Mouse (Mus musculus): ENCODE results near the gene Fbxo8.

Fbxo8 gene

DNA sequence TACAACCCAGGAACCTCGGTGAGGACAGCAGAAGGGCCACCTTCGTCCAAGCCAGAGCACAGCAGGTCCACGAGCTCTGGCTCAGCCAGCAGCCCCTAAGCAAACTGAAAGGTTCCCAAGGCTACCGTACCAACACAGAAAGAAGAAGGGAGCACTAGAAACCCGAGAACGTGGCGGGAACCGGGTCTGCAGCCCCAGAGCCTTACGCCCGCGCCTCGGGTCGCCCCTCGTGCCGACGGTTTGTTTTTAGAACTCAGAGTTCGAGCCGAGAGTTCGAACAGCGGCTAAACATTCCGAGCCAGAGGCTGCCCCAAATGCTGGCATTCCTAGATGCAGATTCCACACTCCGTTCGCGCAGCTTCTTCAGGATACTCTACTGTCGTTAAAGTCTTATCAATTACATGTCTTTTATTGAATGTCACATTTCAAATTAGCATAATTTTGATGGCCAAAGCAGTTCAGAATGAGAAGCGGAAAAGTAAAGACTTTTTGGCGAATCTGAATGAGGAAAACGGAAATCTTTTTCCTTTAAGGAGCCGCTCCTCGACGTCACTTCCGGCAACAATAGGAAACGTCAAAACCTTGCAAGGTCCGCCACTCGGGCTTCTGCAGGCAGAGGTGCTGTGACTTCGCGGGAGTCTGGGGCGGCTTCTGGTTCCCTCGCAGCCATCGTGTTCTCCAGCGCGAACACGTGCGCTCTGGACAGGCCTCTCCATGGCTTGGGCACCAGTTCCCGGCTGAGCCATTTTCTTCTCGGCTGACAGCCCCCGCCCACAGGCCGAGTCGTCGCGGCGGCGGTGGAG, at the start of gene Fbxo8, which contains the start of gene Cep44:
TSS of gene Fbxo8 (plus strand) at position 533 of the 803 bp plus-strand sequence.
TSS of gene Cep44 (minus strand) at position 490 of the 803 bp plus-strand sequence.
- DNase-seq: peak; percentile 79 to 85

DNA sequence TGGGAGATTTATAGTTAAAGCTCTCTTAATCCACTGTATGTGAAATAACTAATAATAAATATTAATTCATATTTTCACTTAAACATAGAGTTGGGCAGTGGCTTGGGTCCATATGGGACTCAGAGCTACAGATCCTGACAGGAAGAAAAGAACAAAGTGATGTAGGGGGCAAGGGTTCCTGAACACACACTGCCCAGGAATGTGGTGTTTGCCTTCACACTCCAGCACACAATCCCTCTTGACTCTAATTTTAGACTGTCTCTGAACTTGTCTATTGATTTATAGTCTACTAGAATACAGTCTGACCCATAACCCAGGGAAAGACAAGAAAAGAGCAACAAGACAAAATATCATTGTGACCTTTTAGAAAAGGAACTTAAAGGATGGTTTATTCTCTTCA, 49.0 kb upstream of the Fbxo8 start:
- DNase-seq: no peak

DNA sequence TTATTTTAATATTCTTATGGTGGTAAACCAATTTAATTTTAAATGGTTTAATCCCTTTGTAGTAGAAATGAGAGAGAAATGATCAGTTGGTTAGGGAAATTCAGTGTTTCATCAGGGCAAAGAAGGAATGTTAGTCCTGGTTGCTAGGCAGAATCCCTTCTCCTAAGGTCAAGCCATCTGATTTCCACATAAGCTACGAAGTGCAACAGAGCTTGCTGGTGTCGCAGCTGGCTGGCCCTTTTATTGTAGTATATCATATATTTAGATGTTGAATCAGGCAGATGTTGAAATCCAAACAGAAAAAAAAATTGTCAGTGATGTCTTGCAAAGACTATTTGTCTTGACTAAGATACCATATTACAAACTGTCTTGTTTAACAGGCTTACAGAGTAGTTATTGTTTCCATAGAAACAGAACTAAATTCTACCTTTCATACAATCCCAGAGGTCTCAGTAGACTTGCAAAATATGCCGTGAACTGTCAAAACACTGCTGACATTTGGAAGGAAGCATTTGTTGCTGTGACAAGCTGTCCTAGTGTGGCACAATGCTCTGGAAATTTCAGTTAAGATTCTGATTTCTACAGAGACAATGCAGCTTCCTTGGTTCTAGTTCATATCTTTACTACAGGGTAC, 42.5 kb upstream of the Fbxo8 start:
- DNase-seq: no peak

DNA sequence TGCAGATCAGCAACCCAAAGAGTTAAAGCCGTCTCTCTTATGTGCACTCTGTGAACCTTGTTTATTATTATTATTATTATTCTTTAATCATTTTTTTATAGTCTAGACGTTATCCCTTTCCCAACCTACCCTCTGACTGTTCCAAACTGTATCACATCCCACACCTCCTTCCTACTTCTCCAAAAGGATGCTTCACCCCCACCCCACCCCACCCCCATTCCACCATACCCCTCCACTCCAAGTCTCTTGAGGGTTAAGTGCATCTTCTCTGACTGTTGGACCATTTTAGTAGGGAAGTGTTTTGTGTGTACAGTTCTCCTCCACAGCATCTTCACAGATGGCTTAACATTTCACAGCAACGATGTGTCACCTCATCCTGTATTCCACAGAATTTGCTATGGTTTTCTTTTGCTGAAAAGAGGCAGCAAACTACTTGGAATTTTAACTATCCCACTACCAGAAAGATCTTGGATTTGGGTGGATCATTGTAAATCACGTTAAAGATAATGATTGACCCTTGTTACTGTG, 41.9 kb upstream of the Fbxo8 start:
- no peak for DNase-seq

DNA sequence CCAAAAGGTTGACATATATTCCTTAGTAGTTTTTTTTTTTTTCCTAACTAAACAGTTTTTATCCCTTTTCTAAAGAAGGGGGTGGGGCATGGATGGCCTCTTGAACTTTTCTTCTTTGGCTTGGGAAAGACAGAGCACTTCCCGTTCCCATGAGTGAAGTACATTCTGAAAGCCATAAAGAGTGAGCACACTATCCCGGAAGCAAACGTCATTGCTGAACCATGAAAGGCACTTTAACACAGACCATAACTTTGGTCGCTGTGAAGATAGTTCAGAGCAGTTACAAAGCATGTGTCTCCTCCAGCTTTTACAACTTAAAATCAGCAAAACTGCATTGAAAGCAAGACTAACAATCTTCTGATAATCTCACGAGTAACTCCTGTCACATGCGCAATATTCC, 32.0 kb upstream of the Fbxo8 start:
- no peak for DNase-seq

DNA sequence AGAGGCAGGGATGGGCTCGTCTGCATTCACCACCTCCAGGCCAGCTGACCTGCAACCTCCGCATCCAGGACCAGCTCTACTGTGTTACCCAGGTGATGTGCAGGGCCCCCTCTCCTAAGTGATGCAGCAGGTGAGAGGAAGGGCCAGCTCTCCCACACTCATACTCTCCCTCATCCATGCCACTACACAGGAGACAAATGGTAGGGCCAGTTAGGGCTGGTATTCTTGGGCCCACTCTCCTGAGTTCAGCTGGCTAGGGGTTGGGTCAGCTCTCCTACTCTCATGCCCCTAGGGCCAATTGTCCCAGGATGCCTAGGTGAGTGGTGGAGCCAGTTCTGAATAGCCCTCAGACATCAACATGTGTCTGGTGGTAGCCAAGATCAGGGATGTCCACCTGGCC, 30.6 kb upstream of the Fbxo8 start:
- no peak for DNase-seq

DNA sequence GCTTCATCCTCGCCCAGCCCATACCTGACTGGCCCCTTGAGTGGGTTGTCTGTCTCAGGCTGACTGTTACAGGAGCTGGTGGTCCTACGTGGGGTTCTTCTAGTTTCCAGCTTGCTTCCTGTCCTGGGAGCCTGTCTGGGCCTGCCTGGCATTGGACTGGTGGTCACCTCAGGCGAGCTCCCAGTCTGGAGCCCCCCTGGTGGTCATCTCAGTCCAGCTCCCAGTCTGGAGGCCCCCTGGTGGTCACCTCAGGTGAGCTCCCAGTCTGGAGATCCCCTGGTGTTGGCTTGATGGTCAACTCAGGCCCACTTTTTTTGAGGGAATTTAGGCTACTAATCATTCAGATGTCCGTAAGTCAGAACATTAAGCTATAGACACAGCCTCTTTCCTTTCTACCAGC, 29.8 kb upstream of the Fbxo8 start:
- no peak for DNase-seq

DNA sequence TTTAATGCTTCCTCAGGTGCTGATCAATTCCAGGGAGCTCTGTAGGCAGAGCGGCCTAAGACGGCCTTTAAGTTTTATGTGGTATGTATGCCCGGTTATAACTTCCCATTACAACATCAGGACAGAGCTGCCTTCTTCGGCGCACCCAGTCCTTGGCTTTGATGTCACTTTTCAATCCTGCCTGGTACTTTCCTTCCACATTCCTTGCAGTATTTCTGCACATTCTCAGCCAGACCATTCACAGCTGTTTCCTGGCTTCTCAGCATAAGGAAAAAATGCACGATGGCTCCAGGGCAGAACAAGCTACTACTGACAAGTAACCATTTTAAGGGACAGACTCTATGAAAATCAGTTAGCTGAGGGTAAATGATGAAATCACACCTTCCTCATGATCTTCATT, 22.0 kb upstream of the Fbxo8 start:
- no peak for DNase-seq

DNA sequence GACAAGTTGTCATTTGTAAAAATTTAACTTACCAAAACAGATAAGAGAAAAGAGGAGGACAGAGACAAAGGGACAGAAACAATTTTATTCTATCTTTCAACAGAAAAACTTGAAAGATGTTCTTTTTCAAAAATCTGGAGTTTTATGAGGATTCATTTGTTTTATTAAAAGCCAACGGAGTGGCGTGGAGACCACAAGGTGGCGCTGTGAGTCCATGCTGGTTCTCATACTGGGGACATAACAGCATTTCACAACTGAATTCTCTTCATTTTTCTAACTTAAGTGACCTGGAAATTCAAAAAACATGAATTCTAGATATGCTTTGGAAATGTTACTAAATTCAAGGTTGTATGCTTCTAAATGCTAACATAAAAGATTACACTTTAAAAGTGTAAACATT, 20.5 kb upstream of the Fbxo8 start:
- DNase-seq: peak; percentile 47 to 69

DNA sequence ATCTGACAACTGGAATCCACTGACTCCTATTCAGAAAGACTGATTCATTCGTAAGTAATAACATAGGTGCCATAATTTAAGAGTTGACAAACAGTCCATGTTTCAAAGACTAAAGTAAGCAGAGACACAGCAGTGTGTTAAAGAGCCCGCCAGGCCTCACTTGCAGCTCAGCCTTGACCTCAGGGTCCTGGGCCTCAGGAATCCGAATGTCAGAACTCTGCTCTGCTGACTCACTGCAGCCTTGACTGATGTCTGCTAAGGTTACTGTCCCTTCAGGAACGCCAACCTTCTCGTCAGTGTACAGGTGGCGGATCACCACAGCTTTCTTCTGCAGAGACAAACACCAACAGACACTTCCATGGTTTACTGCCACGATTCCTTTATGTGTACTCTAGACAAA, 10.2 kb upstream of the Fbxo8 start:
- no peak for DNase-seq

DNA sequence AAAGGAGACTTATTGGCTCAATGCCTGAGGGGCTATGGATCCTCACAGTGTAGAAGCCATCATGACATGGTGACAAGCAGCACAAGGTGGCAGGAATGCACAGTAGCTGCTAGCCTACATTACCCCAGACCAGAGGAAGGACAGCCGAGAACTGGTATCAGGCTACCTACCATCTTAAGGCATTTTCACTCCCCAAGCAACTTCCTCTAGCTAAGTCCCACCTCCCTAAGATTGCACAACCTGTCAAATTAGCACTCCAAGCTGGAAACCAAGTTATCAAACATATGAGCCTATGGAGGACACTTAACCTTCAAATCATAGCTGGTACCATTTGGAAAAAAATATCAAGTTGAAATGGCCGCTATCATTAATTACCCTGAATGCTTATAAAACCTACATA, 3.0 kb upstream of the Fbxo8 start:
- no peak for DNase-seq

DNA sequence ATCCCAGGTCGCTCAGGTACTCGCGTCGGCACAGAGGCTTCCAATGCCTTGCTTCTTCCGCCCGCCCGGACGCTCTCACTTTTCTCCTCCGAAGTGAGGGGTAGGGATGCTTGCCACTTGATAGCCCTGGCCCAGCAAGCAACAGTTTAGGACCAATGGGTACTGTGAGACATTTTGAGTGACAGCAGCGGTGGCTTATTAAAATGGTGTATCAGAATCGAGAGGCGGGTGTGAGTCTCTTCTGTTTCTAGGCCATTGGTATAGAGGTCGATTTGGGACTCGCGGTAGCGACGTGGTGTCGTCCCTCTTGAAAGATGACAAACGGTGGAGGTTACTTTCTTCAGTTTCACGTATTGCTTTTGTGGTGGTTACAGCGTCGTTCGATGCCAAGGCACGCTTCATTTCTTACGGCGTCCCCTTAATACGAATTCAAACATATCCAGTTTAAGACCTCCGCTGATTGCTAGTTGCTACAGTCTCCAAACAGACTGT, 517 bp downstream of the Fbxo8 start:
- peak; percentile 89 to 91 for DNase-seq

DNA sequence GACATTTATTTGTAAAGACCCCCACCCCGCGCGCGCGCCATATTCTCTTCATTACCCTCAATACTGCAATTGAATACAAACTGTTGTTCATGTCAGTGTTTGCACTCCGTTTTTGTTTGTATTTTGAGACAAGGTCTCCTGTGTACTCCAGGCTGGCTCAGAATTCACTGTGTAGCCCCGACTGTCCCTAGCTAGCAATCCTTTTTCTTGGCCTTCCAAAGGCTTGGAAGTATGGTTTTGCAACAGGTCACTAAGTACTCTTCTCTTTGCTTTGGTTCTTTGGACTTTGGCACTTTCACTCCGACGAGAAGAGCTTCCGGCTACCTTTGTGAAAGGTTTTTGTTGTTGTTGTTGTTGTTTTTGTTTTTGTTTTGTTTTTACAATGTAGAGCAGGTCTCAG, 1.2 kb downstream of the Fbxo8 start:
- peak in 1 of 2 experiments; percentile 6 for DNase-seq

DNA sequence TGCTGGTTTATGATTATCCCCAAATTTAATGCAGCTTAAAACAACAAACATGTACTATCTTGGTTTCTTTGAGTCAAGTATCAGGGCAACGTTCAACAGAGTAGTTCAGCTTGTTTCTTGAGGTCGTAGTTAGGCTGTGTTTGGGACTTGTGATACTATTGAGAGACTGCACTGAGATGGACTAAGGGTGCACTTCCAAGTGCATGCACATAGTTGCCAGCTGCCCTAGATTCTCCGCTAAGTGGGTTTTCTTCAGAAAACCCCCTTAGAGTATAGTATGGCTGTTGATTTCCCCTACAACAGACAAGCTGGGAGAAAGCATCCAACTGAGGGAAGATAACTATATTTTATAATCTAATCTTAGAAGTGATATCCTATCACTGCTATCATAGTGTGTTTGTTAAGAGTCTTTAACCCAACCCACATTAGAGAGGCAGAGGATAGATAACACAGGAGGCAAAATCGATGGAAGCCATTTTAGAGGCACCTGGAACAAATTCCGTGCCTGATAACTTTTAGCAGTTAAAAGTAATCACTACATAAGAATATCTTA, 1.7 kb downstream of the Fbxo8 start:
- no peak for DNase-seq

DNA sequence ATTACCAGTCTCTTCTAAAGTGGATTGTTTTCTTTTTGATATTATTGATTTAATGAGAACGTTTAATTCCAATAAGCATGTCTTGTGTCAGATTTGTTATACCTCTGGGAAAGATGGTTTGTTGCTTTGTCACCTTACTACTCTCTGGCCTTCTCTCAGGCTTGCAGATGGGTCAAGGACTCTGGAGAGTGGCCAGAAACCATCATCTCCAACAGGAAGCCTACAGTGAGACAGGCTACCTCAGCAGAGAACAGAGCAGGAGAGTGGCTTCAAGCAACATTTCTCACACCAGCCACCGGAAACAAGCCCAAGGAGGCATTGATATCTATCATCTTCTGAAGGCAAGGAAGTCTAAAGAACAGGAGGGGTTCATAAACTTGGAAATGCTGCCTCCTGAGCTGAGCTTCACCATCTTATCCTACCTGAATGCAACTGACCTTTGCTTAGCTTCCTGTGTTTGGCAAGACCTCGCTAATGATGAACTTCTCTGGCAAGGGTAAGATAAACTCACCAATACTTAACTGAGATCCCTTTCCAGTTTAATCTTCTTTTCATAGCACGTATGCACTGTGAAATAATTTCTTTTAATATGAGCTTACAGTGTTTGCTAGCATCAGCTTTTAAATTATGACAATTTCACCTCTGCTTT, 13.6 kb downstream of the Fbxo8 start:
- no peak for DNase-seq

DNA sequence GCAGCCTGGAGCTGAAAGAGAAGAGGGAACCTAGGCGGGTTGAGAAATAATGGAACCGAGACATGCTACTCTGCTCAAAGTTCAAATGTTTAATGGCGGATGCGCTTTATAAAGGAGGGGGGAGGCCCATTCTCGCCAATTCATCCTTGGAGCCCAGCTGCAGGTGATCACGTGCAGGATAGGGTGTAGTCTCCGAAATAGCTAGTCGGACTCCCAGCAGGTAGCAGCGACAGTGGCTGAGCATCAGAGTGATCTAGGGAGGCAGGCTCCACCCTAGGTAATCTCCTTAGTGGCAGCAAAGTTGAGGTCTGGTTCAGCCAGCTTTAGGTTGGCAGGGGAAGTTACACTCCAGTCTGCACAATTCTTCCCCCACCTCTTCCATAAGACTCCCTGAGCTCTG, 16.0 kb downstream of the Fbxo8 start:
- no peak for DNase-seq

DNA sequence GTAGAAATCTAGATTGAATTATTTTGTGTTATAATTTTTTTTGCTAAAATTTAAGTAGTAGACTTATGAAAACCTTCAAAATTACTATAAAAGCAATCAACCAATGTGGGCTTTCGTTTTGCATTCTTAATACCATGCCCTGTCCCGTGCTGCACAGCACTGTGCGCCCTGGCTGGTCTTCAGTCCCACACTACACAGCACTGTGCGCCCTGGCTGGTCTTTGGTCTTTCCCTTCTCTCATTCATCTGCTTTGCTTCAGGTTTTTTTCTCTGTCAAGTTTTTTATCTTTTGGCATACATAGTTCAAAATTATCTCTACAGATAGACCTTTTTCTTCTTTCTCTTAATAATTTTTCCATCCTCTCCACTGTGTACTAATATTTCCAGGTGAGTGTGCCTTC, 30.0 kb downstream of the Fbxo8 start:
- DNase-seq: peak in 1 of 2 experiments; percentile 23

DNA sequence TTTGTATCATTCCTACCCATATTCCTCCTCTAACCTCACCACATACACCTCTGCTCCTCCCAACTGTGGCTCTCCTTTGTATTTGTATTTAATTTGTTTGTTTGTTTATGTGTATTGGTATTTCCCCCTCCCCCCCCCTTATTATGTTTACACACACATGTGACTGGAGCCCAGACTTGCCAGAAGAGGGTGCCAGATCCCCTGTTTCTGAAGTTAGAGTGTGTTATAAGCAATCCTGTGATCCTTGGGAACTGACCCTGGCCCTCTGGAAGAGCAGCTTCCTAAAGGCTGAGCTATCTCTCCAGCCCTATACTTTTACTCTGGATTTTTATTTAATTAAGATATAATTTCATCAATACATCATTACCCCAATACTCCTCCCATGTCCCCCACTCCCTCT, 32.0 kb downstream of the Fbxo8 start:
- peak in 1 of 2 experiments; percentile 15 for DNase-seq

DNA sequence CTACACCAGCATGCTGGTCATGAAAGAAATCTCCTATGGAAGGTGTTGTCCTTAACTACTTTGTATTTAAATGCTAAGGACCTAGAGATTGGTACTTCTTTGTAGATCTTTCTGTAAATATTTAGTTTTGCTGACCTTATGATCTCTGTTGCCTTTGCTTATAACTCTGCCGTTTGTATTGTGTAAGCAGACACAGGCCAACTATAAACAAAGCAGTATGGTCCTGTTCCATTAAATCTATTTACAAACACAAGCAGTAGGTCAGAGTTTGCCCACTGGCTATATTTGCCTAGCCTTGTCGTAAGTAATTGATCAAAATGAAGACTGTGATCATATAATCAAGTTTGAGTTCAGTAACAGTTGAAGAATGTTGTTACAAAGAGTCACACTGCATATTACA, 38.1 kb downstream of the Fbxo8 start:
- no peak for DNase-seq

DNA sequence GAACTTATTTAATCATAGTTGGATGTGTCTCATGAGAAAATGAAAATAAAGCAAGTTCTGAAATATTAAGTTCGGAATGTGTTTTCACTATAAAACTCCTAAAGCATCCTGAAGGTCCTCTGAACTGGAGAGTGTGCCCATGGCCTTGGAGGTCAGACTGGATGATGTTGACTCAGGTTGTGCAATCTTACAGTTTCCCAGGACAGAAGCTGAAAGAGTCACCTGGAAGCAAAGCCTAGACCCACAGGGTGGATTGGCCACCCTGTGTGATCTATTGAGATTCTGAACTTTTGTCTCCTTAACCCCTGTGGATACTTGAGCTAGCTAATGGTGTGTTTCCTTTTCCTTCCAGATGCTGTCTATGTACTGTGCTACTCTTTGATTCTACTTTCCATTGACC, 40.2 kb downstream of the Fbxo8 start:
- no peak for DNase-seq

DNA sequence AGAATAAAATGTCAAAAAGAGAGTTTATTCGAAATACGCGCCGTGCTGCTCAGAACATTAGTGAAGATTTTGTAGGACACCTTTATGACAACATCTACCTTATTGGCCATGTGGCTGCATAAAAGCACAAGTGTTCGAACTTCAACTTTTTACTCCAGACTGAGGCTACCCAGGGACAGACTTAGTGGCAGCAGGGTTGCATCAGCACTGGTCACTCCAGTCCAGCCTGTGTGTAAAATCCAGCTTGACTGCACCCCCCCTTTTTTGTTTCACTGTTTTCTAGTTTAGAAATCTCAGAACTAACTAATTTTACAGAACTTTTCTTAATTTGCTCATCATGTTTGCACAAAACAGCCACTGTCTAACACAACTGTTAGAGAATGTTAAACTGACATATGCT, 40.6 kb downstream of the Fbxo8 start:
- no peak for DNase-seq

DNA sequence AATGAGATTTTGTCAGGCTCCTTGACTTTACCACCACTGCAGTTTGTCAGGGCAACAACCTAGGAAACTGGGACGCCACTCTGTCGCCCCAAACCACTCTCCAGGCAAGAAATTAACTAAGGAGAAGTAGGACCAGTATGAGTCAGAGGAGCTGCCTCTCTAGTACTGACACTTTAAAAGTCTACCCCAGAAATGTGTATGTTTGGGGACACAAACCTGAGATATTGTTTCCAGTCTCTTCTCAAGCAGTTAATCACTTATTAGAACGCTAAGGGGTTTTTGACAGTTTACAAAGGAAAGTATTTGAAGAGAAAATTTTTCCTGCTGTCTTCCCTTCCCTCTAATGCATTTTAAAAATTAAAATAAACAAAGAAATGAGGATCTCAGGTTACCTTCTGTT, 55.6 kb downstream of the Fbxo8 start:
- DNase-seq: no peak

DNA sequence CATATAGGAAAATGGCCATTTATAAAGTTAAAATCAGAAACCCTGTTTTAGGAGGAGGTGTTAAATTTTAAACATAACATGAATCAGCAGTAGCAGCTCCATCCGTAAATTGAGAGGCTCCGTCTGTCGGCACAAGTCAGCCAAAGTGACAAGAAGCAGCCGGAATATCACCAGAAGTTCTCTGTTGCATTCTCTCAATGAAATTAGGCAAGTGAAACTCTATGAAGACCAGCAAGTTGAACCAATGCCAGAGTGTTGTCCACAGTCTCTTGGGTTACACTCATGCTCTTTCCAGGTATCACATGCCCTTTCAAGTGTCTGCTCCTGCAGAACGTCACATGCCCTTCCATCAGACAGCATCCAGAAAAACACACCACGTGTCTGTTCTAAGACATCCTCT, 60.8 kb downstream of the Fbxo8 start:
- DNase-seq: no peak
